Comparison of ENCODE assay signal across 22 mouse cellular contexts in the genomic region with DNA sequence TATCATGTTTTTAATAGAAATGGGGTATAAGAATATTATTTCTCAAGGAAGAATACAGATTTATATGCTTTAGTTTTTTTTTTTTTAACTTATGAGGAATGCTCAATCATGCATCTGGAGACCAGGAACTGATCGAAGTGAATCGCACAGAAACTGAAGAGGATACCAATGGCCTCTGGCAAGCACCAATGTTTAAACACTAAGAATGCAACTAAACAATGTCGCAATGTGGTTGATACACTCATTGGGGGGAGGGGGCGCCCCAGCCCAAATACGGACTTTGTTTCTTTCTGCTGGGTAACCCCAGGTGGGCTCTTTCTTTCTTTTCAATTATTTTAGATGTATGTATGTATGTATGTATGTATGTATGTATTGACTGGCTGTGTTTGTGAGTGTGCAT.
A peak's percentile ranks its signal among the peaks of the same experiment; 100 is the strongest.
DNase-seq lines count a peak whose midpoint lies in the region; ATAC-seq and TF ChIP-seq lines count a peak whose summit lies in the region.
"Had no signal": no experiment of that assay in that cellular context is flagged by ENCODE, and none has a peak within 500 bp of the region (broad histone marks: within the 10 kb centered on the region; RNA-seq: fewer than 3 reads in every experiment).

No protein-coding gene starts in this region.

- TF ChIP-seq EP300 in heart, postnatal 0 days (IDR thresholded peaks at IDR 0.05; ENCODE audit: low read depth): no peak
- no peak for TF ChIP-seq EP300 in liver, postnatal 0 days (IDR thresholded peaks at IDR 0.05; ENCODE audit: low read depth)

- no peak for TF ChIP-seq CTCF in heart, postnatal 0 days (IDR thresholded peaks at IDR 0.05; ENCODE audit: low read depth)
- TF ChIP-seq CTCF in liver, adult 2 months (IDR thresholded peaks at IDR 0.05; ENCODE audit: low read depth, low read length): no peak
- no peak for TF ChIP-seq CTCF in liver, postnatal 0 days (IDR thresholded peaks at IDR 0.05; ENCODE audit: low read depth)

- H3K79me2 ChIP-seq in liver, adult 2 months (ENCODE audit: control insufficient read depth, insufficient read depth, low read length): no peaks in the 10 kb centered on the region

- whole genome bisulfite sequencing in heart, postnatal 0 days: 91% methylated on average over 5 of the region's 5 CpGs
- 30% methylated on average over 5 of the region's 5 CpGs for WGBS in liver, adult 2 months
- 76% methylated on average over 5 of the region's 5 CpGs for WGBS in liver, embryonic 11.5 days
- WGBS in liver, postnatal 0 days (ENCODE audit: insufficient replicate concordance): 67% methylated on average over 5 of the region's 5 CpGs
- 67% methylated on average over 5 of the region's 5 CpGs for WGBS in liver, embryonic 12.5 days (ENCODE audit: insufficient replicate concordance)

- ATAC-seq in heart, postnatal 0 days (ENCODE audit: insufficient read depth, low read depth): no peak
- no peak for ATAC-seq in liver, embryonic 11.5 days (replicated peaks; ENCODE audit: low FRiP score)
- ATAC-seq in liver, postnatal 0 days: peak; percentile 56; the same call in 1 of the 2 replicates
- ATAC-seq in liver, embryonic 12.5 days: no peak
- no peak for ATAC-seq in megakaryocyte progenitor cell, adult 5-6 weeks (replicated peaks; ENCODE audit: poor library complexity)
- ATAC-seq: activated CD4-positive, CD25-positive, alpha-beta regulatory T cell, adult 4 months; CD4-positive, CD25-positive, alpha-beta regulatory T cell, adult 4 months; Patski had no signal

- DNase-seq in heart, postnatal 0 days (ENCODE audit: low spot score): no peak
- DNase-seq in heart, postnatal 4 days: no peak
- DNase-seq in liver, adult 2 months (ENCODE audit: extremely low read depth, low read depth, low spot score): peak; percentile 83
- no peak for DNase-seq in liver, embryonic 11.5 days (ENCODE audit: low spot score)
- DNase-seq in liver, postnatal 0 days: peak; percentile 26
- DNase-seq: adrenal gland, adult 2 months; adrenal gland, adult 8-10 months; adrenal gland, postnatal 10 days; adrenal gland, postnatal 14 days; adrenal gland, postnatal 25 days; adrenal gland, postnatal 36 days; B cell, adult 2 months; cerebellum, adult 11 months; cerebellum, adult 11-12 months; cerebellum, adult 18-20 months had no signal

- H3K9ac ChIP-seq in heart, postnatal 0 days (replicated peaks; ENCODE audit: low read depth, low read length): no peak overlapping the region
- no peak overlapping the region for H3K9ac ChIP-seq in liver, adult 2 months (ENCODE audit: low read depth, low read length)
- H3K9ac ChIP-seq in liver, embryonic 11.5 days (ENCODE audit: low read depth, low read length): no peak overlapping the region
- no peak overlapping the region for H3K9ac ChIP-seq in liver, postnatal 0 days (replicated peaks)
- no peak overlapping the region for H3K9ac ChIP-seq in liver, embryonic 12.5 days

- 0 out of 2 replicates have a peak overlapping the region, but pooled peaks have one; percentile 43 for H3K27ac ChIP-seq in heart, postnatal 0 days (ENCODE audit: low read depth)
- H3K27ac ChIP-seq in liver, adult 2 months (replicated peaks; ENCODE audit: insufficient read depth, low read depth, low read length): no peak overlapping the region; the same call in 1 of the 2 replicates
- H3K27ac ChIP-seq in liver, embryonic 11.5 days (ENCODE audit: low read depth, low read length): no peak overlapping the region
- no peak overlapping the region for H3K27ac ChIP-seq in liver, postnatal 0 days (ENCODE audit: low read depth)
- H3K27ac ChIP-seq in liver, embryonic 12.5 days: no peak overlapping the region
- 0 out of 2 replicates have a peak overlapping the region, but pooled peaks have one; percentile 12 for H3K27ac ChIP-seq in brown adipose tissue, adult 24 weeks (replicated peaks; ENCODE audit: low read depth, low read length)

- no peaks in the 10 kb centered on the region for H3K9me3 ChIP-seq in heart, postnatal 0 days (replicated peaks; ENCODE audit: control insufficient read depth, low read length)
- no peaks in the 10 kb centered on the region for H3K9me3 ChIP-seq in liver, embryonic 11.5 days (ENCODE audit: control insufficient read depth, low read length)
- H3K9me3 ChIP-seq in liver, postnatal 0 days (ENCODE audit: low read length): no peaks in the 10 kb centered on the region
- no peaks in the 10 kb centered on the region for H3K9me3 ChIP-seq in liver, embryonic 12.5 days (replicated peaks)
- H3K9me3 ChIP-seq: G1E had no signal

- no peaks in the 10 kb centered on the region for H3K36me3 ChIP-seq in heart, postnatal 0 days (replicated peaks; ENCODE audit: control insufficient read depth, insufficient read depth, low read length)
- no peaks in the 10 kb centered on the region for H3K36me3 ChIP-seq in liver, adult 2 months (ENCODE audit: control insufficient read depth, insufficient read depth, low read length)
- H3K36me3 ChIP-seq in liver, embryonic 11.5 days (ENCODE audit: control insufficient read depth, insufficient read depth, low read length): no peaks in the 10 kb centered on the region
- H3K36me3 ChIP-seq in liver, postnatal 0 days (replicated peaks; ENCODE audit: insufficient read depth, low read length): no peaks in the 10 kb centered on the region
- H3K36me3 ChIP-seq in liver, embryonic 12.5 days: no peaks in the 10 kb centered on the region
- H3K36me3 ChIP-seq: G1E had no signal

- no peak overlapping the region for H3K4me2 ChIP-seq in heart, postnatal 0 days (ENCODE audit: low read depth, low read length)
- H3K4me2 ChIP-seq in liver, embryonic 11.5 days: no peak overlapping the region
- H3K4me2 ChIP-seq in liver, postnatal 0 days (ENCODE audit: low read depth, low read length): no peak overlapping the region
- H3K4me2 ChIP-seq in liver, embryonic 12.5 days: no peak overlapping the region

- no peak for TF ChIP-seq POLR2A in liver, adult 2 months (IDR thresholded peaks at IDR 0.05; ENCODE audit: extremely low read depth, insufficient read depth, low read length)

- H3K4me1 ChIP-seq in heart, postnatal 0 days (ENCODE audit: control insufficient read depth, insufficient read depth): peaks cover 23% of the 10 kb centered on the region
- H3K4me1 ChIP-seq in liver, adult 2 months (ENCODE audit: control insufficient read depth, insufficient read depth, low read length): peaks cover 5% of the 10 kb centered on the region; the same call in 1 of the 2 replicates
- H3K4me1 ChIP-seq in liver, embryonic 11.5 days (replicated peaks; ENCODE audit: control insufficient read depth, insufficient read depth, low read length): no peaks in the 10 kb centered on the region
- H3K4me1 ChIP-seq in liver, postnatal 0 days (ENCODE audit: insufficient read depth): no peaks in the 10 kb centered on the region
- no peaks in the 10 kb centered on the region; the same call in 1 of the 2 replicates for H3K4me1 ChIP-seq in liver, embryonic 12.5 days
- peaks cover 41% of the 10 kb centered on the region for H3K4me1 ChIP-seq in brown adipose tissue, adult 24 weeks (ENCODE audit: control insufficient read depth, insufficient read depth, insufficient read length, low read length)

- no peak overlapping the region for H3K4me3 ChIP-seq in heart, postnatal 0 days (ENCODE audit: low read depth, low read length)
- no peak overlapping the region for H3K4me3 ChIP-seq in liver, adult 2 months (ENCODE audit: insufficient read depth, low read depth, low read length)
- H3K4me3 ChIP-seq in liver, embryonic 11.5 days (ENCODE audit: low read depth, low read length): no peak overlapping the region
- H3K4me3 ChIP-seq in liver, postnatal 0 days (ENCODE audit: low read depth, low read length): no peak overlapping the region
- H3K4me3 ChIP-seq in liver, embryonic 12.5 days: no peak overlapping the region
- no peak overlapping the region for H3K4me3 ChIP-seq in brown adipose tissue, adult 24 weeks (ENCODE audit: insufficient read depth, low read depth, low read length)

- no peaks in the 10 kb centered on the region for H3K27me3 ChIP-seq in heart, postnatal 0 days (ENCODE audit: control insufficient read depth, insufficient read depth, low read length)
- no peaks in the 10 kb centered on the region for H3K27me3 ChIP-seq in liver, adult 2 months (ENCODE audit: control insufficient read depth, insufficient read depth, low read length)
- H3K27me3 ChIP-seq in liver, embryonic 11.5 days (replicated peaks; ENCODE audit: control insufficient read depth, insufficient read depth, low read length): no peaks in the 10 kb centered on the region
- no peaks in the 10 kb centered on the region for H3K27me3 ChIP-seq in liver, postnatal 0 days (ENCODE audit: insufficient read depth, low read length)
- no peaks in the 10 kb centered on the region; the same call in 1 of the 2 replicates for H3K27me3 ChIP-seq in liver, embryonic 12.5 days (replicated peaks)
- H3K27me3 ChIP-seq: Patski had no signal

Comparison
In these comparisons a context has a peak if more than half of its experiments do, and no peak if none do; other contexts are left out.
1. DNase-seq: peak in liver, adult 2 months (single experiment) and liver, postnatal 0 days (single experiment); none in heart, postnatal 0 days (single experiment), heart, postnatal 4 days (single experiment) and liver, embryonic 11.5 days (single experiment).
2. H3K27ac ChIP-seq: peak in heart, postnatal 0 days (single experiment) and brown adipose tissue, adult 24 weeks (single experiment); none in liver, adult 2 months (single experiment), liver, embryonic 11.5 days (single experiment), liver, postnatal 0 days (single experiment) and liver, embryonic 12.5 days (single experiment).